Mouse (Mus musculus) small intestine, adult 2 months (tissue): ENCODE data around the gene Abcc8.

ENCODE experiments used
- CTCF ChIP-seq: fragments of 200-500 bp; IDR thresholded peaks from 2 replicates; pipeline ENCODE4 v1.5.1; 2012; ENCODE audit warnings: low read depth, mild to moderate bottlenecking, control low read depth, inconsistent platforms, low read length, moderate library complexity, mixed read lengths; ENCODE audit not compliant: insufficient replicate concordance, insufficient read length; ENCODE audit errors: extremely low read depth
- POLR2A ChIP-seq: fragments of 200-500 bp; IDR thresholded peaks from 2 replicates; pipeline ENCODE4 v1.6.1; 2012; ENCODE audit warnings: low read depth, mild to moderate bottlenecking, control low read depth, inconsistent platforms, low read length, moderate library complexity

GRCm38 (mm10) chr7:46157746-46158145 is 22.1 kb downstream of the Abcc8 start:
- no peak for TF ChIP-seq POLR2A
- no peak for TF ChIP-seq CTCF
